Mouse (Mus musculus) ES-E14 (cell line): ENCODE data around the gene Gm11733. TPM values are rescaled to one million over a fixed set of nuclear protein-coding genes. Genes with fewer than 3 reads are reported as not detected.

ENCODE experiments used
- DNase-seq: peaks from one replicate; pipeline ENCODE4 v3.0.0-alpha.2; 2013; ENCODE audit warnings: low read depth, low spot score
- H3K27ac ChIP-seq: 2 replicates; pipeline ENCODE4 v1.5.1; 2012; ENCODE audit warnings: low read depth, mild to moderate bottlenecking, low read length, moderate library complexity, mixed read lengths; ENCODE audit not compliant: poor library complexity, insufficient read depth, severe bottlenecking
- H3K36me3 ChIP-seq: 2 replicates; pipeline ENCODE4 v1.6.1; 2012; ENCODE audit warnings: mild to moderate bottlenecking, low read length, moderate library complexity, mixed read lengths; ENCODE audit not compliant: control insufficient read depth, poor library complexity, insufficient read depth, severe bottlenecking
- H3K4me1 ChIP-seq, 2 experiments: fragments of 150-350 bp in 1 of 2; sonication (generic) in 1 of 2; 2 replicates each; pipeline ENCODE4 v1.6.1; 2012; ENCODE audit warnings: low read length in 2 of 2, mild to moderate bottlenecking in 1 of 2, mixed read lengths in 1 of 2; ENCODE audit not compliant: control insufficient read depth in 2 of 2, insufficient read depth in 2 of 2, poor library complexity in 1 of 2
- H3K4me3 ChIP-seq, 2 experiments: fragments of 150-350 bp in 1 of 2; sonication (generic) in 1 of 2; 2 replicates each; pipeline ENCODE4 v1.5.1; 2012; ENCODE audit warnings: low read length in 2 of 2, low read depth in 1 of 2, mild to moderate bottlenecking in 1 of 2, mixed read lengths in 1 of 2; ENCODE audit not compliant: insufficient read depth in 1 of 2, poor library complexity in 1 of 2, severe bottlenecking in 1 of 2
- H3K9ac ChIP-seq: 2 replicates; pipeline ENCODE4 v1.6.1; 2012; ENCODE audit warnings: low read depth, mild to moderate bottlenecking, low read length, mixed read lengths; ENCODE audit not compliant: poor library complexity, insufficient read depth, severe bottlenecking
- H3K9me3 ChIP-seq: fragments of 150-350 bp; sonication (generic); 2 replicates; pipeline ENCODE4 v1.6.1; 2012; ENCODE audit warnings: low read depth, mild to moderate bottlenecking, low read length; ENCODE audit not compliant: control insufficient read depth, insufficient read depth
- CHD2 ChIP-seq: IDR thresholded peaks from 2 replicates; pipeline ENCODE4 v1.6.1; 2014; ENCODE audit warnings: mild to moderate bottlenecking, low read depth, low read length, inconsistent platforms
- MAFK ChIP-seq: IDR thresholded peaks from 2 replicates; pipeline ENCODE4 v1.6.1; 2014; ENCODE audit warnings: mild to moderate bottlenecking, low read depth, low read length, inconsistent platforms; ENCODE audit not compliant: insufficient read depth
- ZNF384 ChIP-seq: IDR thresholded peaks from 2 replicates; pipeline ENCODE4 v1.6.1; 2012; ENCODE audit warnings: low read depth, low read length, inconsistent platforms
- in situ Hi-C, 2 experiments: fragments of 600-800 bp; cut with MboI; formaldehyde crosslinking; loops; one replicate each; pipeline ENCODE4 v1.15.1; 2025; ENCODE audit warnings: low sequenced_read_pairs in 2 of 2, inconsistent platforms in 1 of 2; ENCODE audit not compliant: unreplicated experiment in 2 of 2
- total RNA-seq: library from RNA; depleted of rRNA; stranded (reverse); fragments of 300-350 nt; gene quantifications from 2 replicates; pipeline ENCODE4 v1.2.3, GENCODE M21; 2012; rRNA removed

Gene Gm11733
- total RNA-seq, 1 experiment: not detected

DNA sequence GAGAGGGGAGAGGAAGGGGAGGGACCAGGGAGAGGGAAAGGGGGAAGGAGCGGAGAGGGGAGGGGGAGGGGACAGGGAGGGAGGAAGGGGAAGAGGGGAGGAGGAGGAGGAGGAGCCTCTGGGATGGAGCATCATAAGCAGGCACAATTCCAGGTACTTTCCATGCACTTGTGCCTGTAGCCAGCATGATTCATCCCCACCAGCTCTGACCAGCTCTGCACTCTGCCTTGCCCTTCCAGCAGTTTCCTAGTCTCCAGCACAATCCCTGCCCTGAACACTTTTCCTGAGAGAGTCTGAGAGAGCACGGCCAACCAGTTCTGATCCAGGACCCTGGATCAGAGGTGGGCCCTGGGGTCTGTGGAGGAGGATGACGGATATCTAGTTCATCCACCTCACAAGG lies 52.4 kb downstream of the Gm11733 start:
- in situ Hi-C loops: no loop called here
- Histone ChIP-seq H3K4me1 (peaks cover 0 to 16% of the 10 kb centered on the region in 2 experiments; a peak in 2 of 4 replicates), H3K9ac (no peak overlapping the region), H3K9me3 (no peaks in the 10 kb centered on the region), H3K27ac (no peak overlapping the region), H3K4me3 (0 out of 4 replicates have a peak overlapping the region, but pooled peaks of 1 of the 2 experiments have one; percentile 14), H3K36me3 (no peaks in the 10 kb centered on the region)
- TF ChIP-seq CHD2 (no peak), ZNF384 (no peak), MAFK (no peak)
- no peak for DNase-seq

Other genes with a start within 250 kb of the Gm11733 start
- gene Tnrc6c, start 169.9 kb downstream of the Gm11733 start, total RNA-seq: 21.5 and 32.4 TPM in 2 replicates